Mouse (Mus musculus): ENCODE measurements around the gene Cfb.

The Cfb gene

GRCm38 (mm10) chr17:34883332-34883731 is 21.0 kb upstream of the Cfb start:
- DNase-seq (ENCODE audit: low spot score): no peak

GRCm38 (mm10) chr17:34881683-34882310 is 19.5 kb upstream of the Cfb start, which contains the start of gene Gm20547:
Gm20547 (minus strand) TSS chr17:34882042.
- no peak for DNase-seq (ENCODE audit: low spot score)

- DNase-seq (ENCODE audit: low spot score): no peak
Measured at GRCm38 (mm10) chr17:34881166-34881565, 18.8 kb upstream of the Cfb start.

- DNase-seq (ENCODE audit: low spot score): no peak
Measured at GRCm38 (mm10) chr17:34879336-34879879, 17.1 kb upstream of the Cfb start, which contains the start of gene Zbtb12. Zbtb12 (plus strand) TSS chr17:34879483.

- DNase-seq (ENCODE audit: low spot score): no peak
Measured at GRCm38 (mm10) chr17:34874321-34874720, 12.0 kb upstream of the Cfb start.

- DNase-seq (ENCODE audit: low spot score): no peak
Measured at GRCm38 (mm10) chr17:34865981-34866380, 3.7 kb upstream of the Cfb start.

- DNase-seq (ENCODE audit: low spot score): no peak
Measured at GRCm38 (mm10) chr17:34861704-34862415, 458 bp downstream of the Cfb start.

GRCm38 (mm10) chr17:34860514-34860913 is 1.8 kb downstream of the Cfb start:
- DNase-seq (ENCODE audit: low spot score): no peak

GRCm38 (mm10) chr17:34858670-34859069 is 3.6 kb downstream of the Cfb start:
- no peak for DNase-seq (ENCODE audit: low spot score)

GRCm38 (mm10) chr17:34855825-34856224 is 6.5 kb downstream of the Cfb start:
- no peak for DNase-seq (ENCODE audit: low spot score)

- DNase-seq (ENCODE audit: low spot score): no peak
Measured at GRCm38 (mm10) chr17:34854761-34855160, 7.6 kb downstream of the Cfb start.

GRCm38 (mm10) chr17:34853511-34853910 is 8.8 kb downstream of the Cfb start:
- DNase-seq (ENCODE audit: low spot score): no peak

GRCm38 (mm10) chr17:34850517-34851125 is 11.7 kb downstream of the Cfb start:
- no peak for DNase-seq (ENCODE audit: low spot score)

GRCm38 (mm10) chr17:34849722-34850516 is 12.4 kb downstream of the Cfb start, which contains the start of the genes Skiv2l and Nelfe:
Skiv2l (minus strand) TSS chr17:34850210.
Nelfe (plus strand) TSS chr17:34850391.
- DNase-seq (ENCODE audit: low spot score): peak; percentile 97

GRCm38 (mm10) chr17:34847615-34848014 is 14.7 kb downstream of the Cfb start:
- DNase-seq (ENCODE audit: low spot score): no peak

GRCm38 (mm10) chr17:34847192-34847591 is 15.1 kb downstream of the Cfb start:
- DNase-seq (ENCODE audit: low spot score): no peak

- DNase-seq (ENCODE audit: low spot score): no peak
Measured at GRCm38 (mm10) chr17:34844884-34845283, 17.4 kb downstream of the Cfb start.

GRCm38 (mm10) chr17:34840736-34841307 is 21.5 kb downstream of the Cfb start:
- no peak for DNase-seq (ENCODE audit: low spot score)

- DNase-seq (ENCODE audit: low spot score): no peak
Measured at GRCm38 (mm10) chr17:34838785-34839184, 23.5 kb downstream of the Cfb start.

- DNase-seq (ENCODE audit: low spot score): no peak
Measured at GRCm38 (mm10) chr17:34837464-34838324, 24.6 kb downstream of the Cfb start.

- DNase-seq (ENCODE audit: low spot score): peak; percentile 89
Measured at GRCm38 (mm10) chr17:34836856-34837221, 25.5 kb downstream of the Cfb start, which contains the start of the genes Stk19 and Dxo. Stk19 (minus strand) TSS chr17:34836945. Dxo (plus strand) TSS chr17:34837019.
